Mouse (Mus musculus): Measurements from ENCODE around the gene Jmjd8.
"Not testable (repeated sequence)": the region's sequence is repeated elsewhere in the genome, so short reads cannot be mapped to it uniquely, and the experiment has no call there.

Gene Jmjd8

DNA sequence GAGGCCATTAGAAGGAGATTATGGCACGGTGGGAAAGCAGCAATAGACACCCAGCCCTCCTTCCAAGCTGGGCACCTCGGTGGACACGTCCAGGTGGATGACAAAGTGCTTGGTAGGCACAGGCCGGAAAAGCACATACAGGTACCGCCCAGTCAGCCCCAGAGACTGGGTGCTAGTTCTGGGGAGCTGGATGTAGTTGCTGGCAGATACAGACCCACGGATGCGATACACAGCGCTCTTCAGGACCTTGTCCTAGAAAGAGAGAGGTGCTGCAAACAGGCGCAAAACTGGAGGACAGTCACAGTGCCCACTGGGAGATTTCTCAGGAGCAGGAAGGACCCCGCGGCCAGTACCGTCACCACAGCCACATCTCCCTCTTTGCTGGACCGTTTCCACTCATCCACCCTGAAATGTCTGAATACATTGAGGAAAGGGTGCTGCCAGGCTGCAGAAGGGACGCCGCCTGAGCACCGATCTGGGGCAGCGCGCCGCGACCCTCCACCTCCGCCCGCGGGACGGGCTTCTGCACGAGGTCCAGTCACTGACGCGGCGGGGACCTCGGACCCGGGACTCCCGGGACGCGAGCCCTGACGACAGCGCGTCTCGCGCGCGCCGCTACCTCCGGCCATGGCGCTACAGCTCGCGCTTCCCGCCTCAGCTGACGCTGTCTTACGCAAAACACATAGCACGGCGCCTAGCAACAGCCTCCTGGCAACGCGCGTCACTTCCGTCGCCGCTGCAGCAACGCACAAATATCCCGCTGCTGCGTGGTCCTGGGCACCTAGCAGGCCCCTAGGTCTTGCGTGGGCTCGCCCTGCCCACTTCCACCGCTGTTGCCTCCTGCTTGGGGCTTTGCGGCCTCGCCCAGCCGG lies 32.4 kb downstream of the Jmjd8 start, which contains the start of gene Wdr90:
TSS of gene Wdr90 (minus strand) at position 670 of the 872 bp plus-strand sequence.
- peak; percentile 87 for DNase-seq (ENCODE audit: extremely low spot score)

DNA sequence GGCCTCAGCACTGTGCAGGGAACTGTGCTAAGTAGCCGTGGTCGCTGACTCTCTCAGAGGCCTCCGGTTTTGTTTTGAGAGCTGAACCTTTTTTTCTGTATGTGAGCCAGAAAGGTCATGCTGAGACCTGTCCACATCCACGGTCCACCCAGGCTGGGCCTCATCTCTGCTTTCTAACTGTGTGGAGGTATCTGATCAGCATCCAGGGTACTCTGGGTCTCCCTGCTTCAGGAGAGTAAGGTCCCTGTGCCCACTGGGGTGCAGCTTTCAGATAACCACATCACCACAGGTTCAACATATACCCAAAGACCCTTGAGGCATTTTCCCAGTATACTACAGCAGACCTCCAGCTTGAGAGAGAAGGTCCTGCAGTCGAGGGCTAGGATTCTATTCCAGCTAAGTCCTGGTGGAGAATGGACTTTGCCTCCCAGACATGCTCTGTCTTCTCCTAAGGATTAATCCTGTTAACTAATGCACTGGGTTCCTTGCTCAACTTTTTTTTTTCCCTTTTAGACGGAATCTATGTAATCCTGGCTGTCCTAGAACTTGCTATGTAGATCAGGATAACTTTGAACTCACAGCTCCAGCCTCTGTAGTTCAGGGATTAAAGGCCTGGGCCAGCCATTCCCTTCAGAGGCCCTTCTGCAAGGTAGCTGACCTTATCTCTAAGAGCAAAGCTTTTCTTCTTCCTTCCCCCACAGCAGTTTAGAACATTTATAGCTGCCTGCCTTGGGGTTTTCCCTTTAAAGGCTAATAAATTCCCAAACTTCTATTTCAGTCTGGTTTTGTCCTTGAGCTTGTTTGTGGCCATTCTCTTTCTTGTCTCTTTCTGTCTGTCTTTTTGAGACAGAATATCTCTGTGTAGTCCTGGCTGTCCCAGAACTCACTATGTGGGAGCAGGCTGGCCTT lies 33.3 kb downstream of the Jmjd8 start:
- DNase-seq (ENCODE audit: extremely low spot score), result no peak

DNA sequence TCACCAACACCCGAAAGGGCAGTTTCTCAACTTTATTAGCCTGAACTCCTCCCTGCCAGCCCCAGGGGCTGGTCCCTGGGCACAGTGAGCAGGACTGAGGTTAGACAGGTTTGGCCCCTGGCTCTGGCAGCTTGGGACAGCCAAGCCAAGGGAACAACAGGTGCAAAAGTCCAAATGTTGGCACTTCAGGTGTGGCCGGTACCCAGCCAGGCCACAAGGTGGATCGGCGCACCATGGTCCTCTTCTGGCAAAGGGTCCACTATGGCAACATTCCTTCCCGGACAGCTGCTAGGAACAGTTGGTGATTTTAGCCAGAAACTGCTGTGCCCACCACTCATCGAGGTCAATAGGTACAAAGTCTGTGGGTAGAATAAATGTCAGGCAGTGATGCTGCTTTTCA lies 35.0 kb downstream of the Jmjd8 start:
- no peak for DNase-seq (ENCODE audit: extremely low spot score)

DNA sequence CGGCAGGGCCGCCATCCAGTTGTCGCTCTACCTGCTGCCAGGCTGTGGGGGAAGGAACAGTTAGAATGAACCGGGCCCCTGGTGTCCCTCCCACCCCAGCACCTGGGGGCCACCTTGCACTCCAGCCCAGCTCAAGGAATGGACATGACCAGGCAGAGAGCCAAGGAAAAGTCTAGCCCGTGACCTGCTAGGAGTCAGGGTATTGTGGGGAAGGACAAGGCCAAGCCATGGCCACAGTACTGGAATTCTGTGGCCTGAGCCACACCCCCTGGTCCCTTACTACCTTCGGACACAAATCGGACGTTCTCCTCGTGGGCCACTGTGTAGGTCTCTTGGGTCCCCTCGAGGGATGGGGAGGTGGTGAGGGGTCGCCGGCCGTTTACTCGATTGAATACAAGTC lies 35.6 kb downstream of the Jmjd8 start:
- no peak for DNase-seq (ENCODE audit: extremely low spot score)

DNA sequence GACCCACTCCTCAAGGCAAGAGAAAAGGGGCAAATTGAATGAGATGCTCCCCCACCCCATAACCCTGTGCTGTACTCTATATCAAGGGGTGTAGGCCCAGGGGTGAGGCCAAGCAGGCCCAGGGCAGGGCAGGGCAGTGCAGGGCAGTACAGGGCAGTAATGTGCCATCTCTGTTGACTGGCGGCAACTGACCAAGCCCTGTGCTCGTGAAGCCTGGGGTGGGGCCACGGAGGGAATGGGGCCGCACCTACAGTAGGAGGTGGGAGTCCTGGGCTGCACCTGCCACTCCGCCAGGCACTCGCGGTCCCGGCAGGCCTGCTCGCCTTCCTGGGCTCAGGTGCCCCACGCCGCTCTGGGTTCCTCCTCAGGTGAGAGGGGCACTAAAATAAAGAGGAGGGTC lies 36.6 kb downstream of the Jmjd8 start:
- DNase-seq (ENCODE audit: extremely low spot score), result no peak

DNA sequence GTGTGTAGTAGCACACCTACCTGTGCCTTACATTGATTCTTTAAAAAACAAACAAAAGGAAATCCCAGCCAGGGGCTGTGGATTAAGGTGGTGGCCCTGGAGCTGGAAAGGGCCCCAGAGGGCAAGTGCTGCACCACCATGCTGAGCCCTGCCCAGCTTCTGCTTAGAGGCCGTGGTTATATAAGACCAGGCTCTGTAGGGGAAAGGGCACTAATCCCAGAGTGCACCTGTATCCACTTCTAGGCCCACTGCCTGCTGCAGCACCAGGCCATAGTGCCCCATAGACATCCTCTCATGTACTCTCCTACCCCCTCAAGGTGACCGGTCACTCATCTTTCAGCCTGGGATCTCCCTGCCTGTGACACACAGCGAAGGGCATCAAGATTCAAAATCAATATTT lies 37.5 kb downstream of the Jmjd8 start:
- DNase-seq (ENCODE audit: extremely low spot score), result no peak

DNA sequence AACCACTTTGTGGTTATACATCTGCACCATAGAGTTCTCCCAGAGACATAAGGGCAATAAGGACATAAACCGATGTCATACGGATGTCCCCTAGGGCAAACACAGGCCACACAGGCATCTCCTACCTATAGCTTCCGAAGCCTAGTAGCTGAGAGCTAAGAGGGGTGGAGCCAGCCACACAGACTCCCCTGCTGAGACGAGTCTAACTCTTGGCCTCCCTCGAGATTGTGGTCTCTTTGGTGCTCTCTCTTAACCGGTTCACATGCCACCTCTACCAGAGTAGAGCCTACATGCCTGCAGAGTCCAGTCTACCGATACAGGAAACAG lies 38.8 kb downstream of the Jmjd8 start:
- no peak for DNase-seq (ENCODE audit: extremely low spot score)

DNA sequence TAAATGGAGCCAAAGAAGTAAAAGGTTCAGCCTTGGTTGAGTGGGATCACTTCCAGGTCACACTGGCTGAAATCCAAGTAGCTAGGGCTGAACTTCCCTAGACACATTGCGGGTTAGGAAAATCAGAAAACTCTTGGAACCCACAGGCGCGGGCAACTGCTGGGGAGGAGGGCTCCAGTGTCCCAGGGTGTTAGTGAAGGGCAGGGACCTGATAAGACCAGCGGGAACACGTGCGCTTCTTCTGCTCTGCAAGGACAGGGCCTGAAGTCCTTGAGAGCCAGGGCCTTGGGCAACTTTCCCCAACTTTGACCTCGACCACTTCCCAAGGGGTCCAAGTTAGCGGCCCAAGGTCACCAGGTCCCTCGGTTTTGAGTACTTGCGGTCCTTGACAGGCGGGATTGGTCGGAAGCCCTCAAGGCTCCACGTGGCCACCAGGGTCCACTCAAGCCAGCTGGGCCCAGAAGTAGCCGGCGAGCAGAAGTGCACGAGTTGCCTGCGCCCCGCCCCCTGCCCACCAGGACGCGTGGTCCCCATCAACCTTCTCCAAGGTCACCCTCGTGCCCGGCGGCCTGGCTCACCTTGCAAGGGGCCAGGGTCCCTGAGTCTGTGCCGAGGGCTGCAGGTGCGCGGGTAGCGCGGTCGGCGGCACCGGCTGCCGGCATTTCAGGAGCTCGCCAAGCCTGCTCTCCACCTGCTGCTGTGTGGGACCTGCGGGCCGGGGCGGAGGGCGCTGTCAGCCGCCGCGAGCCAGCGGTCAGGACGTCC lies 39.4 kb downstream of the Jmjd8 start:
- peak; percentile 73 for DNase-seq (ENCODE audit: extremely low spot score)

DNA sequence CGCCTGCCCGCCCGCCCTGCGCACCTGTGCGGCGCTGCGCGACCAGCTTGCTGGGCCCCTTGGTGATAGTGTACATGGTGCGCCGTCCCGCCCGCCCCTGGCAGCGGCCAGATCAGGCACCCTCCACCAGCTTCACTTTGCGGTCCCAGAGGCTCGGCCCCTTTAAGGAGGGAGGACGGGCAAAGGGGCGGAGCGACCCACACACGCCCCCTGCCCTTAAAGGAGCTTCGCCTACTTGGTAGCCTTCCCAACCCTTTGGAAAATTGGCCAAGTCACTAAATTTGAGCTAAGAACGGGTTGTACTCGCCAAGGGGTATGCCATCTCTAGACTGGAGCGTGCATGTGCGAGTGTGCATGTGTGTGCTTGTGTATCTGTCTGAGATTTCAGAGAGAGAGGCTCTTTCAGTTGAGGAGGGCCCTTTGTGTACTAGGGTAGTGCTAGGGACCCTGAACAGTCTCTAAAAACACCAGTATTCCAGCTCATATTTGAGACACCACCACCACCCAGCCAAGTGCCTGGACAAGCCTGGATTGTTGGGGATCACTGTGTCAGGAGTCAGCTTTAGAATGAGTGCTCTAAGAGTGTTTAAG lies 40.0 kb downstream of the Jmjd8 start, which contains the start of gene Mcrip2:
TSS of gene Mcrip2 (minus strand) at position 164 of the 591 bp plus-strand sequence.
- DNase-seq (ENCODE audit: extremely low spot score), result peak; percentile 84

DNA sequence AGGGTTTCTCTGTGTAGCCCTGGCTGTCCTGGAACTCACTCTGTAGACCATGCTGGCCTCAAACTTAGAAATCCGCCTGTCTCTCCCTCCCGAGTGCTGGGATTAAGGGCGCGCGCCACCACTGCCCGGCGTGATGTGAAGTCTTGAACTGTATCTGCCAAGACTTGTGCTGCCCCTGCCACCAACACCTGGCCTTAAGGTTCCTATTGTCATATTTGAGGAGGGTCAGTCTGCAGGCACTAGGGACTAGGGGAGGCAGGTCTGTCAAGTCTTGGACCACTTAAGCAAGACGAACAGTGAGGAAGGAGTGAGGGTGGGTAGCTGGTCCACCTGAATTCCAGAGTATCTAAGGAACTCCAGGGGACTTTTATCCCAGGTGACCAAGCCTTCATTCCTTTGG lies 40.8 kb downstream of the Jmjd8 start:
- no peak for DNase-seq (ENCODE audit: extremely low spot score)

DNA sequence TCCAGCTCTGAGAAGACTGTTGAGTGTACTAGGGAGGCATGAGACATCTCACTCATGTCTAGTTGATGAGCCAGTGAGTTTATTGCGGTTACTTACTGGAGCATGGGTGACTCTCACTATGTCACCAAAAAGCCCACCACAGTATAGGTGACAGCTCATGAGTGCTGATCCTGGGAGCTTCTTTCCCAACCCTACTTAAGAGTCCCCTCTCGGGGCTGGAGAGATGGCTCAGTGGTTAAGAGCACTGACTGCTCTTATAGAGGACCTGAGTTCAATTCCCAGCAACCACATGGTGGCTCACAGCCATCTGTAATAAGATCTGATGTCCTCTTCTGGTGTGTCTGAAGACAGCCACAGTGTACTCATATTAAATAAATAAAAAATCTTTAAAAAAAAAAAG lies 41.3 kb downstream of the Jmjd8 start:
- DNase-seq (ENCODE audit: extremely low spot score), result no peak

DNA sequence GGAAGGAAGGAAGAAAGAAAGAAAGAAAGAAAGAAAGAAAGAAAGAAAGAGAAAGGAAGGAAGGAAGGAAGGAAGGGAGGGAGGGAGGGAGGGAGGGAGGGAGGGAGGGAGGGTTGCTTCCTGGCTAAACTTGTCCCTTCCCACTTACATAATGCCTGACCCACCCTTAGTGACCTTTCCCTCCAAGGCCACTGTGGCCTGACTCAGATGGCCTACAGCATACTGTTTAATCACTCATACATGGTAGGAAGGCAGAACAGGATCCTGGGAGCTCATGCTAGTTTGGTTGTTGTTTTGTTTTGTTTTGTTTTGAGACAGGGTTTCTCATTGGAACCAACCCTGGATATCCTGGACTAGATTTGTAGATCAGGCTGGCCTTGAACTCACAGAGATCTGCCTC lies 42.9 kb downstream of the Jmjd8 start:
- not testable (repeated sequence) for DNase-seq (ENCODE audit: extremely low spot score)

DNA sequence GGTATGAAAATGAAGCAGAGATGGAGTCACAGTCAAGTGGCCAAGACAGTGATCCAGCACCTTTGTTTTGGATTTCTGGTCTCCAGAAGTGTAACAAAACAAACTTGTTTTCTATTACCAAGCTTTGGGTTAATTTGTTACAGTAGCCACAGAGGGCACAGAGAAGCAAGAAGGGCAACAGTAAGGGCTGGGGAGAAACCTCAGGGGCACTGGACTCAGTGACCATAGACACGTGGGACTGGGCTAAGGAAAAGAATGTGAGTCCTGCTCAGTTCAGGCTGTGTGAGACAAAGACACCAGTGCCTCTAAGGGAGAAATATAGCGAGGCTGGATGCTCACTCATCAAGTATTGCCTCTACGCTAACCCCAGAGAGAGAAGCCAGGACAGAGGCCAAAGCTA lies 44.0 kb downstream of the Jmjd8 start:
- no peak for DNase-seq (ENCODE audit: extremely low spot score)

DNA sequence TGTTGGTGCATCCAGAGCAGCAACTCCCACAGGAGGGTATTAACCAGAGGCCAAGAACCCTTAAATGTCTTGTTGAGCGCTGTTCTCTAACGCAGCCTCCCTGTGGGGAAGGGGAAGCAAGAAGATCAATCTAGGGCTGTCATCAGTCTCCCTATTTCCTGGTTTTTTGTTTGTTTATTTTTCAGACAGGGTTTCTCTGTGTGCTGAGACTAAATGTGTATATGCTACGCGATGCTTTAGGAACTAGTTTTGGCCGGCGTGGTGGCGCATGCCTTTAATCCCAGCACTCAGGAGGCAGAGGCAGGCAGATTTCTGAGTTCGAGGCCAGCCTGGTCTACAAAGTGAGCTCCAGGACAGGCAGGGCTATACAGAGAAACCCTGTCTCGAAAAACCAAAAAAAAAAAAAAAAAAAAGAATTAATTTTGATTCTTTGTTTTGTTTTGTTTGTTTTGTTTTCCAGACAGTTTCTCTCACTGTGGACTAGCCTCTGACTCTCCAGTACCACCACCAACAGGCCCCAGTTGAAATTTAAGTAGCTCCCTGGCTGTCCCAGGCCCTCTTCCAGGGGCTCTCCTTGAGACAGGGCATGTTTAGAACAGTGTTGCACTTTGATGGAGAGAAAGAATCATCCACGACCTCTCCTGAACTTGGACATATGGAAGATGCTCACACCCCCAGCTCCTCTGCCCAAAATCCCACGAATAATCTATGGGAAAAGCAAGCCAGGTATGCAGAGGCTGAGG lies 44.9 kb downstream of the Jmjd8 start:
- DNase-seq (ENCODE audit: extremely low spot score), result no peak

DNA sequence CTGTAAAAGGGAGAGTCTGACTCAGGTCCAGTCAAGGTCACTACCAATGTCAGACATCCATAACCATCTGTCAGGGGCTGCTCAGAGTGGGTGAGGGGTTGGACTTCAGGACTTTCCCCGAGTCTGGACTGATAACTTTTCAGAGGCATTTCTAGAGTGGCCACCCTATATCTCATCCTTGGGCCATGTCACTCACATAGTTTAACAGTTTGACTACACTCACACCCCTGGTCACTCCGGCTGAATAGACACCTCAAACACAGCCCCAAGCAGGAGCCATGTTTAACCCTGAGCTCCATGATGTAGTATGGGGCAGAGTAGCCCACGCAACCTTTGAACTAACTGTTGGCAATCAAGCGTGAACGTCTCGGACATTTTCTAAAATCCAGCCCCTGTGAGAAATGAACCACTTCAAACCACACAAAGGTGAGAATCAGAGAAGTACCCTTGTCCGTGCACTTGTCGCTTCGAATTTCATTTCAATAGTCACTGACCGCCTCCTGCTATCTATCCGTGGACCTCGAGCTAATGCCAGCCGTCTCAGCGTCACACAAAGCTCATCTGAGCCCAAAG lies 45.6 kb downstream of the Jmjd8 start:
- no peak for DNase-seq (ENCODE audit: extremely low spot score)

DNA sequence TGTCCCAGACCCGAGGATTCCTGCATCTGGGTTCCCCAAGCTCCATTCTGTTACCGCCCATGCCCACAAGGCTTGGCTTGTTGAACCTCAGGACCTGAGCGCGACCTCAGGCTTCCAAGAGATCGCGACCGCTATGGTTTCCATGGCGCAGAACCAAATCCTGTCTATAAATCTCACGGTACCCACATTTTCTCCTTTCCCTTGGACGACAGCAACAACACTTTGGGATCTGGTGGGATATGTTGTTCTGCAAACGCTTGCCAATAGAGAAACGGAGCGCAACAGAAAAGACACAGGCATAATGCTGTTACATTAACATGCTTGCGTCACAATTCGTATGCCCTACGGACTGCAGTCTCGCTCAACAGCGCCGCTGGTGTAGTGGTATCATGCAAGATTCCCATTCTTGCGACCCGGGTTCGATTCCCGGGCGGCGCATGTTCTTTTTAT lies 46.1 kb downstream of the Jmjd8 start, which contains the start of gene Mettl26:
TSS of gene Mettl26 (plus strand) at position 354 of the 450 bp plus-strand sequence.
- DNase-seq (ENCODE audit: extremely low spot score), result peak; percentile 95

DNA sequence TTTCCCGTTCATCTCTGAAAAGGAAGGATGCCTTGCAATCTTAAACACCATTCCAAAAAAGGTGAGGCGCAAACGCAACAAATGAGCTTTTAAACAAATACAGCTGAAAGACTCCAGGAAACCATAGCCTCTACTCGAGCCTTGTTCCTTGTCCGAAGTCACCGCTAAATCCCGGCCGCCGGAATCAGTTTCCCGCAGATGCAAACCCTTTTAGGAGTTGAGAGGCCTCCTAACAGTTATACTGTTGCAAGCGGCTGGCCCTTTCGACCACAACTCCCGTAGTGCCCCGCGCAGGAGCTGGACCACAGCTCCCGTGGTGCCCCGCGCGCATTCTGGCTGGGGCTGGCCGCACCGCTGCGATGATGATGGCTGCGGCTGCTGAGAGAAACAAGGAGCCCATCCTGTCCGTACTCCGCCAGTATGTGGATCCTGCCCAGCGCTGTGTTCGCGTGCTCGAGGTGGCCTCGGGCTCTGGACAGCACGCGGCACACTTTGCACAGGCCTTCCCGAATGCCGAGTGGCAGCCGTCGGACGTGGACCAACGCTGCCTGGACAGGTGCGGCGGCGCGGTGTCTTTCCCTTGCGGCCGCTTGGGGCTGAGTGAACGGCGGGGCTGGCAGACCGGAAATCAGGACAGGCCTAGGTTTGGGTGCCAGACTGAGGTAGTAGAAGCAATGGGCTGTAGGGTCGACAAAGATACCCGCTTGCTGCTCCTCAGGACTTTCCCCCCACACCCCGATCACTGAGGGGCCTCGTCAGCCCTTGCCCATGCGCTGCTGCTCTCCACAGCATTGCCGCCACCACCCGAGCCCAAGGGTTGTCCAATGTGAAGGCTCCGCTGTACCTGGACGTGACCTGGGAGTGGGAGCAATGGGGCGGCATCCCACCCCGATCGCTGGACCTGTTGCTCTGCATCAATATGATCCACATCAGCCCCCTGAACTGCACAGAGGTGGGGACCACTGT lies 46.8 kb downstream of the Jmjd8 start:
- peak; percentile 90 for DNase-seq (ENCODE audit: extremely low spot score)

DNA sequence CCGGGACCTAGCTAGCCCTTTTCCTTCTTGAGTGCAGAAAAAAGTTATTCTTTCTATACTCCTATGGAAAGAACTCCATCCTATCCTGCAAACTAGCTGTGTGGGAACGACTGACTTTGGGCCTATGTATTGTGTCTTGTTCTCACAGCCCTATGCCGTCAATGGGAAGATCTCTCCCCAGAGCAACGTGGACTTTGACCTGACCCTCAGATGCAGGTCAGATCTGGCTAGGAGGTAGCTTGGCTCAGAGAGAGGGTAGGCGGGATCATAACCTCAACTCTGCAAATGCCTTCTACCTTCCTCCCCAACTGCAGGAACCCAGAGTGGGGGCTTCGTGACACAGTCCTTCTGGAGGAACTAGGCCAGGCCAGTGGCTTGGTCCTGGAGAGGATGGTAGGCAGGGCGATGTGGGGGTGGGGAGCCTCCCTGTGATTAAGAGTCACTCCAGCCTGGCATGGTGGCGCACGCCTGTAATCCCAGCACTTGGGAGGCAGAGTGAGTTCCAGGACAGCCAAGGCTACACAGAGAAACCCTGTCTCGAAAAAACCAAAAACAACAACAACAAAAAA lies 47.8 kb downstream of the Jmjd8 start:
- DNase-seq (ENCODE audit: extremely low spot score), result no peak

DNA sequence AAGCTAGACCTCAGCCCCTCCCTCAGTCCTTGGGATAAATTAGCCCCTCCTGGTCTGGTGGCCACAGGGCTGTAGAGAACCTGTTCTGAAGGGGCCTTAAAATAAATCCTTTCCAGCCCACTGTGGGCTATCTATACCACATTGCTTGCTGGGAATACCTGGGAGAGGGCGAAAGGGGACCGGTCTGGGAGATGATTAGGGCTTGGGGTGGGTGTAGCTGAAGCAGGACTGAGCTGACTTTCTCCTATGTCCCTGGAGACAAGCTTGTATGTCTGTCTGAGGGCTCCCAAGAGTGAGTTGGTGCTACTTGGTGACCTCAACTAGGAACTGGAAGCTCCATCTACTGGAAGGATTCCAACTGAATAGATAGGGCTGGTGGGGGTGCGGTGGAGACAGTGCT lies 48.4 kb downstream of the Jmjd8 start:
- no peak for DNase-seq (ENCODE audit: extremely low spot score)

Data from embryo, embryonic 9.5 days (tissue).